Mouse (Mus musculus): ENCODE data around the gene Vps29. TPM values are rescaled to one million over a fixed set of nuclear protein-coding genes. Genes with fewer than 3 reads are reported as not detected.

Gene Vps29
- polyA plus RNA-seq, 1 experiment from 2014 or later, result 192 TPM

DNA sequence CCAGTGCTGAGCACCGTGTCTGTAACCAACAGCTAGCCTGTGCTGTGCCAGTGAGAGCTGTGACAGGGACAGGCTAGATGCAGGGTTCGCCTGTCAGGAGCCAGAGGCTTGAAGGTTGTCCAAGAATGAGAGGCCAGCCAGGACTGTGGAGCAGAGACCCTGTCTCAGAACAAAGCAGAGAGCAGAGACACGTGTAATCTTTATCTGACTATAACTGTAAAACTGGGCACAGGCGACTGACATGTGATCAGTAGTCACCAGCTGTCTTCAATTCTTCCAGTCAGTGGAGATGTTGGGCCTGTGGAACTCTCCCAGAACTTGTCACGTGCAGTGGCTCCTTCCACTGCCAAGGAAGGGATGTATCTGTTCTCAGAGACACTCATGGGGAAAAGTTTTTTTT lies 48.6 kb downstream of the Vps29 start:
- H3K27ac ChIP-seq, result no peak overlapping the region
- 82% methylated on average over 5 of the region's 5 CpGs for WGBS
- 0 out of 2 replicates have a peak, but pooled peaks cover 3% of the 10 kb centered on the region for H3K9me3 ChIP-seq
- H3K27me3 ChIP-seq, result no peaks in the 10 kb centered on the region
- H3K4me2 ChIP-seq, result no peak overlapping the region
- no peak overlapping the region for H3K4me3 ChIP-seq
- no peak overlapping the region for H3K9ac ChIP-seq
- no peaks in the 10 kb centered on the region for H3K4me1 ChIP-seq
- peaks cover 83% of the 10 kb centered on the region for H3K36me3 ChIP-seq
- no peak for ATAC-seq (ENCODE audit: insufficient number of reproducible peaks, insufficient read depth, low FRiP score, low TSS enrichment, low read depth)

DNA sequence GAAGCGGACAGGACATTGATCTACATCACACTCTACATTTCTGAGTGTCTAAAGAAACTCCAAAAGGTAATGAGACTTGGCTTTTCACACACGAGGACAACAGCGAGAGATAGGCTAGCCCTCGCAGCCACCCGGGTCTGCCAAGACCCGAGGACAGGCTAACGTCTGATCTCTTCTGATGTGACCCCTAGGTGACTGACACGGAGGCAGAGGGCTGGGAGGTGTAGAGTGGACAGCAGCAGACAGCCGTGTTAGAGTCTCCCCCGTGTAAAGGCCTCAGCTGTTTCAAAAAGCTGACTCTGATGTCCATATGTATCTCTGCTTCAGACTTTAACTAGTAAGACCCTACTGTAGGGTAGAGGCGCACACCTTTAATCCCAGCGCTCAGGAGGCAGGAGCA lies 49.2 kb downstream of the Vps29 start:
- no peak overlapping the region for H3K4me2 ChIP-seq
- no peaks in the 10 kb centered on the region for H3K4me1 ChIP-seq
- no peak overlapping the region for H3K9ac ChIP-seq
- H3K27ac ChIP-seq, result no peak overlapping the region
- no peak for ATAC-seq (ENCODE audit: insufficient number of reproducible peaks, insufficient read depth, low FRiP score, low TSS enrichment, low read depth)
- peaks cover 78% of the 10 kb centered on the region for H3K36me3 ChIP-seq
- WGBS, result 93% methylated on average over 12 of the region's 12 CpGs
- no peak overlapping the region for H3K4me3 ChIP-seq
- H3K27me3 ChIP-seq, result no peaks in the 10 kb centered on the region
- 0 out of 2 replicates have a peak, but pooled peaks cover 3% of the 10 kb centered on the region for H3K9me3 ChIP-seq

DNA sequence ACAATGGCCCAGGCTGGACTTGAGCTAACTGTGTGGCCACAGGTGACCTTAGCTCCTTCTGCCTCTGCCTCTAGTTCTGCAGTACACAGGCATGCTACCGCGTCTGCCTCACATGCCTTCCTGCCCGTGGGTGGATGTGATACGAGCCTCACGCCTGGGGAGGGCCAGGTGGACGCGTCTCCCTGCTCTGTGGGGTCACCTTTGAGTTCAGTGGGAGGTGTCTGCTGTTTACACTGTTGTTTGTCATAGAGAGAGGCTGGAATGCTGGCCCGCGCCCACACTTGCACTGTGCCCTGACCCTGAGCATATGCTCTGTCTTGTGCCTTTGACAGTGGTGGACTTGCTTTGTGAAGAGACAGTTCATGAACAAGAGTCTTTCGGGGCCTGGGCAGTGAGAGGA lies 51.4 kb downstream of the Vps29 start:
- no peak for ATAC-seq (ENCODE audit: insufficient number of reproducible peaks, insufficient read depth, low FRiP score, low TSS enrichment, low read depth)
- no peaks in the 10 kb centered on the region for H3K4me1 ChIP-seq
- peaks cover 70% of the 10 kb centered on the region for H3K36me3 ChIP-seq
- H3K4me3 ChIP-seq, result no peak overlapping the region
- 93% methylated on average over 10 of the region's 10 CpGs for WGBS
- H3K4me2 ChIP-seq, result no peak overlapping the region
- H3K9ac ChIP-seq, result no peak overlapping the region
- H3K27me3 ChIP-seq, result no peaks in the 10 kb centered on the region
- H3K27ac ChIP-seq, result no peak overlapping the region
- H3K9me3 ChIP-seq, result 0 out of 2 replicates have a peak, but pooled peaks cover 3% of the 10 kb centered on the region

DNA sequence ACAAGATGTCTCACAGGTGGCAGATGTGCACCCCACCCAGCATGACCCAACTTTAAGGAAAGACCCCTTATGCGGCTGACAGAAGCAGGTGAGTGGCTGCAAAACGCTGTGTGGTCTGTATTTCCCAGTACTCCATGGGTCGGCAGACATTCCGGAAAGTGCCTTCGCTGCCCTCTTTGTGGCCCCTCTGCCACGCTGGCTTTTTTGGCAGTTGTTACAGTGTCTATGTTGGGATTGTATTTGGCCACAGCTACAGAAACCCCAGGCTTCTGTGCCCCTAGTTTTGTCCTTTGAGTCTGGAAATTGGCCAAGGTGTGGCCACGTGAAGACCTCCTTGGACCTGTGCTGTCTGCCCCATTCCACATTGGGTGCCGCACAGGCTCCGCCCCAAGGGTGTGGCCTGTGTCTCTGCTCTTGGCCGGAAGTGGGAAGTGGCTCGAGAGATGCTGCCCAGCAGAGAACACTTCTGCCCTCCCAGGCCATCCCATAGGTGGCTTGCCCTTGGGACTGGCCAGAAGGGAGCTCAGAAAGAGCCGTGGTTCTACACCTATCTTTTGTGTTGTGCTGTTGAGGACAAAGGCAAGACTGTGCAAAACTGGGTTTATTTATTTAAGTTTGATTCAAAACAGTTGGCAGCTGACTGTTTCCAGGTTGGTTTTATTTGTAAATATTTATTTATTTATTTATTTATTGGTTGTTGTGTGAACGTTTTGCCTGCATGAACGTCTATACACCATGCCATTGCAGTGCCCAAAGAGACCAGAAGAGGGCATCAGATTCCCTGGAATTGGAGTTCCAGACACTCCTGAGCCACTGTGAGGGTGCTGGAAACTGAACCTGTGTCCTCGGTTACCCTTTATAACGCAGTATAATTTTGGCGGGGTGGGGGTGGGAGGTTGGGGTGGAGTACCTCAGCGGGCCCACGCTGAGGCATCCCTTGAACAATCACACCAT lies 55.8 kb downstream of the Vps29 start:
- Histone ChIP-seq H3K9me3 (peaks cover 3% of the 10 kb centered on the region; the same call in 1 of the 2 replicates), H3K4me1 (no peaks in the 10 kb centered on the region), H3K4me3 (no peak overlapping the region), H3K9ac (no peak overlapping the region), H3K27ac (no peak overlapping the region), H3K4me2 (no peak overlapping the region), H3K36me3 (peaks cover 35% of the 10 kb centered on the region), H3K27me3 (no peaks in the 10 kb centered on the region)
- ATAC-seq (ENCODE audit: insufficient number of reproducible peaks, insufficient read depth, low FRiP score, low TSS enrichment, low read depth), result no peak
- 86% methylated on average over 19 of the region's 19 CpGs for WGBS

DNA sequence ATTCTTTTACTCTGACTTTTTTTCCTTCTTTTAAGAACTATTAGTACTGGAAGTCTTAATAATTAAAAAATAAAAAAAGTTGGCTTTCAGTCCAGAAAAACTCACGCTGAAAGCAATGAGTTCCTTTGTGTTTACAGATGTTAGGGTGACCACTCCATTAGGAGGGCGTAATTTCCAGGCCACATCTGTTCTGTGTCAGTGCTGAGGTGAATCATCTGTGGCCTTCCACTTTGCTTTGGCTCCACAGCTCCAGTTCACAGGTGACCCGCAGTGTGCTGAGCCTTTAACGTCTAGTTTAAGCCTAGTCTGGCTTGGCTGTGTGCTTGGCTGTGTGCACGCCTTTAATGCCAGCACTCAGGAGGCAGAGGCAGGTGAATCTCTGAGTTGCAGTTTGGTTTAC lies 57.7 kb downstream of the Vps29 start:
- Histone ChIP-seq H3K4me3 (no peak overlapping the region), H3K9me3 (no peaks in the 10 kb centered on the region; the same call in 1 of the 2 replicates), H3K27ac (no peak overlapping the region), H3K4me1 (no peaks in the 10 kb centered on the region), H3K27me3 (no peaks in the 10 kb centered on the region), H3K36me3 (peaks cover 15% of the 10 kb centered on the region), H3K9ac (no peak overlapping the region), H3K4me2 (no peak overlapping the region)
- no peak for ATAC-seq (ENCODE audit: insufficient number of reproducible peaks, insufficient read depth, low FRiP score, low TSS enrichment, low read depth)
- WGBS, result 72% methylated on average over 5 of the region's 5 CpGs

DNA sequence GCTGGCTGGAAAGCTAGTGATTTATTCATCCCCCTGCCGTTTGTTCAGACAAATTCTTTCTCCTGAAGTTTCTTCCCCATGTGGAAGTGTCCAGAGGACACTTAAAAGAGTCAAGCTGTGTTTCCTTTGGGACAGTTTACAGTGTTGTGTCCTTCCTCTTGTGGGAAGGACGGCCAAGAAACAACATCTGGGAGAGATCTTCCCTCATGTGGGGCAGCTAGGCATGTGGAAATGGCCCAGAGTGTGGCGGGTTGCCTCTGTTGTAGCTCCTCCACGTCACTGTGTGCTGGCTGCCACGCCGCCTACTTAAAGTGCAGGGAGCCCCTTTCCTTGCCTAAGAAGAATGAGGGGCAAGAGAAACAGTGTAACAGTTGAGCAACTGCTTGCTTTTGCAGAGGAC lies 58.7 kb downstream of the Vps29 start:
- Histone ChIP-seq H3K4me1 (no peaks in the 10 kb centered on the region), H3K4me3 (no peak overlapping the region), H3K36me3 (0 out of 2 replicates have a peak, but pooled peaks cover 8% of the 10 kb centered on the region), H3K9ac (no peak overlapping the region), H3K9me3 (no peaks in the 10 kb centered on the region; the same call in 1 of the 2 replicates), H3K4me2 (no peak overlapping the region), H3K27me3 (no peaks in the 10 kb centered on the region), H3K27ac (no peak overlapping the region)
- ATAC-seq (ENCODE audit: insufficient number of reproducible peaks, insufficient read depth, low FRiP score, low TSS enrichment, low read depth), result no peak
- WGBS, result 59% methylated on average over 6 of the region's 6 CpGs

DNA sequence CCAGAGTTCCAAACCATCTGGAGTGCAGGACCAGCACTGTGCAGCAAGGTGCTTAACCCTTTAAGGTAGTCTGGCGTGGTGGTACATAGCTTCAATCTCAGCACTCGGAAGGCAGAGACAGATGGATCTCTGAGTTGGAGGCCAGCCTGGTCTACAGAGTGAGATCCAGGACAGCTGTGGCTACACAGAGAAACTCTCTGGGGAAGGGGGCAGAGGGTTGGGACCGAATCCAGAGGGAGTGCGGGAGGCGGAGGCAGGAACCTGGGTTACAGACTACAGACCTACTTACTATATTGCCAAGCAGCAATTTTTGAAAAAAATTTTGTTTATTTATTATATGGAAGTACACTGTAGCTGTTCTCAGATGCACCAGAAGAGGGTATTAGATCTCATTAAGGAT lies 60.2 kb downstream of the Vps29 start:
- 93% methylated on average over 5 of the region's 5 CpGs for WGBS
- ATAC-seq (ENCODE audit: insufficient number of reproducible peaks, insufficient read depth, low FRiP score, low TSS enrichment, low read depth), result no peak
- H3K4me3 ChIP-seq, result no peak overlapping the region
- H3K4me1 ChIP-seq, result no peaks in the 10 kb centered on the region
- 0 out of 2 replicates have a peak, but pooled peaks cover 8% of the 10 kb centered on the region for H3K36me3 ChIP-seq
- H3K9ac ChIP-seq, result no peak overlapping the region
- H3K27me3 ChIP-seq, result no peaks in the 10 kb centered on the region
- no peak overlapping the region for H3K27ac ChIP-seq
- H3K4me2 ChIP-seq, result no peak overlapping the region
- no peaks in the 10 kb centered on the region; the same call in 1 of the 2 replicates for H3K9me3 ChIP-seq

Other genes starting within 250 kb of the Vps29 start
- not detected in 2 replicates for gene Ccdc63, start 213.5 kb upstream of the Vps29 start, polyA plus RNA-seq (2015; fragmentation: Nextera tagmentation; extraction: Ambion mirVana)
- 237 and 249 TPM in 2 replicates for gene Ppp1cc, start 196.1 kb upstream of the Vps29 start, polyA plus RNA-seq (2015; fragmentation: Nextera tagmentation; extraction: Ambion mirVana)
- 8.6 and 10.0 TPM in 2 replicates for gene Hvcn1, start 147.6 kb upstream of the Vps29 start, polyA plus RNA-seq (2015; fragmentation: Nextera tagmentation; extraction: Ambion mirVana)
- 5.0 and 8.0 TPM in 2 replicates for gene Tctn1, start 89.9 kb upstream of the Vps29 start, polyA plus RNA-seq (2015; fragmentation: Nextera tagmentation; extraction: Ambion mirVana)
- 9.2 TPM in 2 replicates for gene Pptc7, start 70.0 kb upstream of the Vps29 start, polyA plus RNA-seq (2015; fragmentation: Nextera tagmentation; extraction: Ambion mirVana)
- 17.1 and 21.4 TPM in 2 replicates for gene Rad9b, start 136 bp upstream of the Vps29 start, polyA plus RNA-seq (2015; fragmentation: Nextera tagmentation; extraction: Ambion mirVana)
- gene Gpn3, start 17.5 kb downstream of the Vps29 start, polyA plus RNA-seq (2015; fragmentation: Nextera tagmentation; extraction: Ambion mirVana), result 77.6 and 85.1 TPM in 2 replicates
- gene Fam216a, start 18.0 kb downstream of the Vps29 start, polyA plus RNA-seq (2015; fragmentation: Nextera tagmentation; extraction: Ambion mirVana), result 85.9 and 86.9 TPM in 2 replicates
- gene Arpc3, start 37.5 kb downstream of the Vps29 start, polyA plus RNA-seq (2015; fragmentation: Nextera tagmentation; extraction: Ambion mirVana), result 109 and 128 TPM in 2 replicates
- gene Anapc7, start 67.3 kb downstream of the Vps29 start, polyA plus RNA-seq (2015; fragmentation: Nextera tagmentation; extraction: Ambion mirVana), result 54.5 and 55.6 TPM in 2 replicates
- gene Atp2a2, start 147.9 kb downstream of the Vps29 start, polyA plus RNA-seq (2015; fragmentation: Nextera tagmentation; extraction: Ambion mirVana), result 26.8 and 28.3 TPM in 2 replicates

Data from embryonic facial prominence, embryonic 13.5 days (tissue).